Mouse (Mus musculus): Measurements from ENCODE around the gene Chrdl2. TPM values are rescaled to one million over a fixed set of nuclear protein-coding genes. Genes with fewer than 3 reads are reported as not detected.
"Not testable (repeated sequence)": the region's sequence is repeated elsewhere in the genome, so short reads cannot be mapped to it uniquely, and the experiment has no call there.

Gene Chrdl2
- polyA plus RNA-seq, 1 experiment from 2014 or later = 0.48 TPM

DNA sequence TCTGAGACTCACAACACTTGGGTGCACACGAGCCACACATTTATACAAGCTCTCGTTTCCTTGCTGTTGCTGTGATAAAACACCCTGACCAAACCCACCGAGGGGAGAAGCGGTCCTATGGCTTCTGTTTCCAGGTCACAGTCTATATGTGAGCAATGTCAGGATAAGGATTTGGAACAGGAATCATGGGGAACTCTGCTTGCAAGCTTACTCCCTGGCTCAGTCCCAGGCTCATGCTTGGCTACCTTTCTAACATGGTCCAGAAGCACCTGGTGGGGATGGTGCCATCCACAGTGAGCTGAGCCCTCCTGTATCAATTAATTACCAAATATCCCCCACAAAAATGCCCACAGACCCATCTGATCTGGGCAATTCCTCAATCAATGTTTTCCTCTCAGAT, 36.8 kb upstream of the Chrdl2 start:
- H3K9ac ChIP-seq (ENCODE audit: low read depth, low read length) = no peak overlapping the region
- ATAC-seq = no peak
- H3K4me3 ChIP-seq (ENCODE audit: low read depth, low read length) = no peak overlapping the region
- 83% methylated on average over 4 of the region's 4 CpGs for WGBS
- H3K4me2 ChIP-seq (ENCODE audit: low read length) = no peak overlapping the region
- H3K36me3 ChIP-seq (ENCODE audit: control insufficient read depth, insufficient read depth, low read length) = no peaks in the 10 kb centered on the region
- peaks cover 42% of the 10 kb centered on the region for H3K4me1 ChIP-seq (ENCODE audit: control insufficient read depth, insufficient read depth, low read length)
- H3K27ac ChIP-seq (ENCODE audit: low read length) = no peak overlapping the region
- H3K27me3 ChIP-seq (ENCODE audit: control insufficient read depth, insufficient read depth, low read depth, low read length) = no peaks in the 10 kb centered on the region
- no peaks in the 10 kb centered on the region for H3K9me3 ChIP-seq (replicated peaks; ENCODE audit: control insufficient read depth, low read length, poor library complexity, severe bottlenecking)

DNA sequence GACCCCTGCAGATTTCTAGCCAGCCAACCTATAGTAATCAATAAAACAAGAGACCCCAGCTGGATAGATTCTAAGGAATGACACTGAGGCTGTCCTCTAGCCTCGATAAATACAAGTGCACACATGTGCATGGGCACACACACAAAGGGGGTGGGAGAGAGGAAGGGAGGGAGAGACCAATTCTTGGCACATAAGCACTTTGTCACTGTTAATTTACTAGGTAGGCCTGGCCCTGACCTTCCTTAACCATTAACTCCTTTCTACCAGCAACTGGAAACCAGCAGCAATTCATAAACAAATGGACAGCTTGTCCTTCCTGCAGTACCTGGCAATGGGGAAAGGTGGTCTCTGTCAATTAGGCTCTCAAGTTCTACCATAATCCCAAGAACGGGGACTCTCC, 34.0 kb upstream of the Chrdl2 start:
- Histone ChIP-seq H3K36me3 (ENCODE audit: control insufficient read depth, insufficient read depth, low read length) (no peaks in the 10 kb centered on the region), H3K4me2 (ENCODE audit: low read length) (no peak overlapping the region), H3K27ac (ENCODE audit: low read length) (no peak overlapping the region), H3K9ac (ENCODE audit: low read depth, low read length) (no peak overlapping the region), H3K4me1 (ENCODE audit: control insufficient read depth, insufficient read depth, low read length) (peaks cover 16% of the 10 kb centered on the region), H3K9me3 (replicated peaks; ENCODE audit: control insufficient read depth, low read length, poor library complexity, severe bottlenecking) (no peaks in the 10 kb centered on the region), H3K27me3 (ENCODE audit: control insufficient read depth, insufficient read depth, low read depth, low read length) (no peaks in the 10 kb centered on the region), H3K4me3 (ENCODE audit: low read depth, low read length) (no peak overlapping the region)
- ATAC-seq = no peak
- WGBS = 71% methylated on average over 2 of the region's 2 CpGs

DNA sequence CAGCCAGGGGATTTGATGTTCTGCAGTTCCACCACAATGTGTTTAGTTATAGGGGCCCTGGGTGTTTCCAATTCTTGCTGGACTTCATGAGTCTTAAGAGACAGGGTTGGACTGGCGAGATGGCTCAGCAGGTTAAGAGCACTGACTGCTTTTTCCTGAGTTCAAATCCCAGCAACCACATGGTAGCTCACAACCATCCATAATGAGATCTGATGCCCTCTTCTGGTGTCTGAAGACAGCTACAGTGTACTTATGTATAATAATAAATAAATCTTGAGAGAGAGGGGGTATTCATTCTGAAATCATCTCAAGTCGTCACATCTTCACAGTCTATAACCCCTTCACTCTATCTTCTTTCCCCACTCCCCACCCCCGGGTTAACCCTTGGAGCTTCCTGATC, 33.1 kb upstream of the Chrdl2 start:
- 85% methylated on average over 3 of the region's 3 CpGs for WGBS
- H3K9me3 ChIP-seq (replicated peaks; ENCODE audit: control insufficient read depth, low read length, poor library complexity, severe bottlenecking) = not testable (repeated sequence)

DNA sequence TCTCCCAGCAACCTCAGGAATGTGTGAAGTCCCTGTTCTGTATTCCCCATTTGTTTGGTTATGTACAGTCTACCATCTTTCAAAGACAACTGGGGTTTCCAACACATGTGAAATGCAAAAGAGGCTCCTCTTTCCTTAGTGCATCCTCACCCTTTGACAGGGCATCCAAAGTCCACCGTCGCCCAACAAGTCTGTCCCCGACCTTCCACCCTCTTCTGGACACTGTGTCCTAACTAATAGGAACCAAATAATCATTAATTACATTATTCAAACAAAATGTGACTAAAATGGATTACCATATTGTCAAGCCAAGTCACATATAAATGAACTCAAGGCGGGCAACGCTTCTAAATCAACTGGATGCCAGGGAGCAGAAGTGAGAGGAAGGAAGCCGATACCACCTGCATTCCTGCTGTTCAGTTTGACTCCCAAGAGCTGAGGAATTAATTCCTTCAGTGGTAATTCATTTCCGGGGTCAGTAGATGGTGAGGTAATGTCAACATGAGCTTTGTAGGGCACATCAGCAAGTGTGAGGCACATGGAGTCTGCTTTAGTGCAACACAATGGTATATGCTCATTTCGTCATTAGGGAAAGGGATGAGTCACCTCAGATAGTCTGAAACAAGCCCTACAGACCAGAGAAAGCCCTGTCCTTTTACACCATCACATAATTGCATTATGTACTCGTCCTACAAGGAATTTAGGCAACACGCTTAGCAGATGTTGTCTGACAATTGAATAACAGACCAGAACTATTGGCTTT, 31.6 kb upstream of the Chrdl2 start:
- no peaks in the 10 kb centered on the region for H3K27me3 ChIP-seq (ENCODE audit: control insufficient read depth, insufficient read depth, low read depth, low read length)
- ATAC-seq = no peak
- H3K9ac ChIP-seq (ENCODE audit: low read depth, low read length) = no peak overlapping the region
- WGBS = 72% methylated on average over 10 of the region's 10 CpGs
- no peaks in the 10 kb centered on the region for H3K36me3 ChIP-seq (ENCODE audit: control insufficient read depth, insufficient read depth, low read length)
- H3K27ac ChIP-seq (ENCODE audit: low read length) = no peak overlapping the region
- H3K9me3 ChIP-seq (replicated peaks; ENCODE audit: control insufficient read depth, low read length, poor library complexity, severe bottlenecking) = no peaks in the 10 kb centered on the region
- H3K4me2 ChIP-seq (ENCODE audit: low read length) = no peak overlapping the region
- peaks cover 21% of the 10 kb centered on the region for H3K4me1 ChIP-seq (ENCODE audit: control insufficient read depth, insufficient read depth, low read length)
- no peak overlapping the region for H3K4me3 ChIP-seq (ENCODE audit: low read depth, low read length)

More for the DNA sequence above, 33.1 kb upstream of the Chrdl2 start:
- H3K4me3 ChIP-seq (ENCODE audit: low read depth, low read length); H3K27ac ChIP-seq (ENCODE audit: low read length); ATAC-seq; H3K9ac ChIP-seq (ENCODE audit: low read depth, low read length); H3K27me3 ChIP-seq (ENCODE audit: control insufficient read depth, insufficient read depth, low read depth, low read length); H3K4me2 ChIP-seq (ENCODE audit: low read length); H3K36me3 ChIP-seq (ENCODE audit: control insufficient read depth, insufficient read depth, low read length): not testable (repeated sequence)
- peaks cover 19% of the 10 kb centered on the region for H3K4me1 ChIP-seq (ENCODE audit: control insufficient read depth, insufficient read depth, low read length)

DNA sequence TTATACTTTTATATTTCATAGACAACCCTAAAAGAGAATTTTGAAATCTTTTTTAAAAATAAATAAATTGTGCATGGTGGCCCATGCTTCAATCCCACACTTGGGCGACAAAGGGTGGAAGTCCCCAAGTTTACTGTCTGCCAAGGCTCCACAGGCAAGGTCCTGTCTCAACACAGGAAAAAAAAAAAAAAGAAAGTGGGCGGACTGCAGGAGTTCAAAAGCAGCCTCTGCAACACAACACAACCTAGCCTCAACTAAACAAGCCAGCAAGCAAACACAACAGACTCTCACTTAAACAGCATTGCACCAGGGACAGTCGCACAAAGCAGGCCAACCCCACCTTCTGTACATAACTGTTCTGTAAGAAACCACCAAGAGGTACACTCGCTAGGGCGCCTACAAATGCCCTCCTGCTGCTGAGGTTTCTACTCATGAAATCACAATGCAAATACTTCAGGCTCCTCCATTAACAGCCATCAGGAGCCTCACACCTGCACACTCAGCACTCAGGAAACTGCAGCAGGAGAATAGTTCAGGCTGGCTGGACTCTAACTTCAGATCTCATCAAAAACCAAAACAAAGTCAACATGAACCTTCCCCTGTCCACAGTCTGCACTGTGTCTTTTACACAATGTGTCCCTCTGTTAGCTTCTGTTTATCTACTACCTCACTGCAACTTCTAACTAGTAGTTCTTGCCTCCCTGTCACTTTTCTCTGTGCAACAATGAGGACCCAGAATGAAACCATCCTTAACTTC, 30.0 kb upstream of the Chrdl2 start:
- Histone ChIP-seq H3K36me3 (ENCODE audit: control insufficient read depth, insufficient read depth, low read length) (no peaks in the 10 kb centered on the region), H3K4me3 (ENCODE audit: low read depth, low read length) (no peak overlapping the region), H3K4me1 (ENCODE audit: control insufficient read depth, insufficient read depth, low read length) (peaks cover 22% of the 10 kb centered on the region), H3K9me3 (replicated peaks; ENCODE audit: control insufficient read depth, low read length, poor library complexity, severe bottlenecking) (no peaks in the 10 kb centered on the region), H3K27me3 (ENCODE audit: control insufficient read depth, insufficient read depth, low read depth, low read length) (no peaks in the 10 kb centered on the region), H3K9ac (ENCODE audit: low read depth, low read length) (no peak overlapping the region), H3K27ac (ENCODE audit: low read length) (no peak overlapping the region), H3K4me2 (ENCODE audit: low read length) (no peak overlapping the region)
- no peak for ATAC-seq
- 90% methylated on average over 5 of the region's 5 CpGs for WGBS

DNA sequence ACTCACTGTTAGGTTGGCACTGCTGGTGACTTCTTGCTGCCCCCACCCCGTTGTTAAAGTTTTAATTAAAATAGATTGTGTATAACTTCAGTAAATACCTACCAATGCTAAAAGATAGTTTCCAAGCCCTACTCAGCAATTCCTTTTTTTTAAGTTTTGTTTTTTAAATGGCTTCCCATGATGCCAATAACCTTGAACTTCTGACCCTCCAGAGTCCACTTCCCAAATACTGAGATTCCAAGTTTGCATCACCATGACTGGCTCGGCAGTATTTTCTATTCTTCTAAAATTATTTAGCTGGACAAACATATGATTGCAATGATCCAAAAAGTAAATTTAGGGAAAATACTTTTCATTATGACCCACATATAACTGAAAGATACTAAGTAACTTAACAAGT, 27.9 kb upstream of the Chrdl2 start:
- H3K4me2 ChIP-seq (ENCODE audit: low read length) = no peak overlapping the region
- no peaks in the 10 kb centered on the region for H3K27me3 ChIP-seq (ENCODE audit: control insufficient read depth, insufficient read depth, low read depth, low read length)
- no peak overlapping the region for H3K9ac ChIP-seq (ENCODE audit: low read depth, low read length)
- H3K27ac ChIP-seq (ENCODE audit: low read length) = no peak overlapping the region
- 91% methylated on average over 2 of the region's 2 CpGs for WGBS
- no peak overlapping the region for H3K4me3 ChIP-seq (ENCODE audit: low read depth, low read length)
- H3K4me1 ChIP-seq (ENCODE audit: control insufficient read depth, insufficient read depth, low read length) = peaks cover 21% of the 10 kb centered on the region
- no peak for ATAC-seq
- no peaks in the 10 kb centered on the region for H3K9me3 ChIP-seq (replicated peaks; ENCODE audit: control insufficient read depth, low read length, poor library complexity, severe bottlenecking)
- no peaks in the 10 kb centered on the region for H3K36me3 ChIP-seq (ENCODE audit: control insufficient read depth, insufficient read depth, low read length)

DNA sequence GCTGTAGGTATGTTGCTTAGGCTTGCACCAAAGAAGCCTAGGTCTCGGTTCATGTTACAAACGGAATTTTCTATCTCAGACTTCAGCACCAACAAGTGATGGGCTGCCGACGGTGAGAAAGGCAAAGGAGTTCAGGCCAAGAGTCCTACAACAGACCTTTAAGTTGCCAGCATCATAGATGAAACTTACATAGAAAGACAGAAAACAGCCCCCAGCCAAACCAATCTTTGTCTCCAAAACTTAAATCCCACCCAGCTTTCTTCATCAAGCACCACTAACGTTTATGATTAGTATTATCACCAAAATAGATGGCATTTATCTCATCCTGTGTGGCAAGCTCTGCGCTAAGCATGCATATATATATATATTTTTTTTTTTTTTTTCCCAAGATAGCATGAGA, 26.9 kb upstream of the Chrdl2 start:
- Histone ChIP-seq H3K9me3 (replicated peaks; ENCODE audit: control insufficient read depth, low read length, poor library complexity, severe bottlenecking) (no peaks in the 10 kb centered on the region), H3K9ac (ENCODE audit: low read depth, low read length) (peak overlapping the region; percentile 96; the same call in 1 of the 2 replicates), H3K27me3 (ENCODE audit: control insufficient read depth, insufficient read depth, low read depth, low read length) (no peaks in the 10 kb centered on the region), H3K27ac (ENCODE audit: low read length) (no peak overlapping the region), H3K4me2 (ENCODE audit: low read length) (peak overlapping the region; percentile 91), H3K36me3 (ENCODE audit: control insufficient read depth, insufficient read depth, low read length) (no peaks in the 10 kb centered on the region), H3K4me1 (ENCODE audit: control insufficient read depth, insufficient read depth, low read length) (peaks cover 21% of the 10 kb centered on the region), H3K4me3 (ENCODE audit: low read depth, low read length) (peak overlapping the region; percentile 95)
- 4% methylated on average over 6 of the region's 6 CpGs for WGBS
- no peak for ATAC-seq

DNA sequence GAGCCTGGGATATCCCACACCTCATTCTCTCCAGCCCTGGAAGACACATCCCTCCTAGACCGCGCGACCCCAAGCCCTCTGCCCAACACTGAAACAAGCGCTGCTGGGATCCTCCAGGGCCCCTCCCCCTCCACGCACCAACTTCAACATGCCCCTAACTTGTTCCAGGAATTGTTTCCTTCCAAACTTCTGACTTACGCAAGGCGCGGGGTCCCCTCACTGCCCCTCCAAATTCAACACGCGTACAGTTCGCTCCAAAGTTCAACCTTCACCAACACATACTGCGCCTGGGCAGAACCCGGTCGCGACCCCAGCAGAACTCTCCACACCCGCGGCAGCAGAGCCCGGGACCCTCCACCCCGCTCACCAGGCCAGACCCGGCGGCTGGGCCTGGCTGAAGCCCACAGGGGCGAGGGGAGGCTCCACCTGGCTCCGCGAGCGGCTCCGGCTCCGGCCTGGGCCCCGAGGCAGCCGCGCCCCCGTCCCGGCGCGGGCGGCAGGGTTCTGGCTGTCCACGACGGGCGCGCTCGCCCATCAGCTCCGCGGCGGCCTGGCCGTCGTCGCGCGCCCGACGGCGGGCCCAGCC, 26.3 kb upstream of the Chrdl2 start:
- peaks cover 21% of the 10 kb centered on the region for H3K4me1 ChIP-seq (ENCODE audit: control insufficient read depth, insufficient read depth, low read length)
- H3K4me3 ChIP-seq (ENCODE audit: low read depth, low read length) = peak overlapping the region; percentile 95
- peak overlapping the region; percentile 91 for H3K4me2 ChIP-seq (ENCODE audit: low read length)
- H3K27ac ChIP-seq (ENCODE audit: low read length) = peak overlapping the region; percentile 97
- under 1% methylated on average over 47 of the region's 51 CpGs for WGBS
- no peaks in the 10 kb centered on the region for H3K27me3 ChIP-seq (ENCODE audit: control insufficient read depth, insufficient read depth, low read depth, low read length)
- H3K9ac ChIP-seq (ENCODE audit: low read depth, low read length) = peak overlapping the region; percentile 96
- H3K36me3 ChIP-seq (ENCODE audit: control insufficient read depth, insufficient read depth, low read length) = no peaks in the 10 kb centered on the region
- ATAC-seq = peak; percentile 79
- H3K9me3 ChIP-seq (replicated peaks; ENCODE audit: control insufficient read depth, low read length, poor library complexity, severe bottlenecking) = no peaks in the 10 kb centered on the region

DNA sequence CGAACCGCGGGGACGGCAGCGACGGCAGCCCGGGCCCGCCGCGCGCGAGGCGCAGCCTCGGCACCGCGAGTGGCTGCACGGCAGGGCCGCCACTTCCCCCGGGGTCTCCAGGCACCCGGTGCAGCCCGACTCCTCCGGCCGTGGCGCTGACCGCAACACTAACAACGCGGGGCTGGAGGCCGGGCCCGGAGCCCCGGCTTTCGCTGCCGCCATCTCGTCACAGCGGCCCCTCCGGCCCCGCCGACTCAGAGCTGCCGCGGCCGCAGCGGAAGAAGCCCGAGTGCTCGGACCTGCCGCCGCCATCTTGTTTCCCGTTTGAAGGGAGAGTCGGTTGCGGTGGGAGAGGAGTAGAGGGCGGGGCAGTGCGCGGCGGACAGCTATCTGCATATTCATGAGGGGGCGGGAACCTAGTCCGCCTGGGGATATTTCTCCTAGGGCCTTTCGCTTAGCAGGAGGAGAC, 25.8 kb upstream of the Chrdl2 start, which contains the start of gene Rnf169:
Rnf169 (minus strand) TSS at position 317 of the 460 bp plus-strand sequence.
- Histone ChIP-seq H3K9ac (ENCODE audit: low read depth, low read length) (peak within 1 kb of the TSS; percentile 96), H3K36me3 (ENCODE audit: control insufficient read depth, insufficient read depth, low read length) (no peaks in the 10 kb centered on the region), H3K9me3 (replicated peaks; ENCODE audit: control insufficient read depth, low read length, poor library complexity, severe bottlenecking) (no peaks in the 10 kb centered on the region), H3K27ac (ENCODE audit: low read length) (peak within 1 kb of the TSS; percentile 97), H3K4me2 (ENCODE audit: low read length) (peak within 1 kb of the TSS; percentile 91), H3K4me1 (ENCODE audit: control insufficient read depth, insufficient read depth, low read length) (peaks cover 21% of the 10 kb centered on the region), H3K4me3 (ENCODE audit: low read depth, low read length) (peak within 1 kb of the TSS; percentile 95), H3K27me3 (ENCODE audit: control insufficient read depth, insufficient read depth, low read depth, low read length) (no peaks in the 10 kb centered on the region)
- ATAC-seq = peak; percentile 94
- under 1% methylated on average over 38 of the region's 55 CpGs for WGBS

Data from midbrain, embryonic 16.5 days (tissue).